In the genomic region with DNA sequence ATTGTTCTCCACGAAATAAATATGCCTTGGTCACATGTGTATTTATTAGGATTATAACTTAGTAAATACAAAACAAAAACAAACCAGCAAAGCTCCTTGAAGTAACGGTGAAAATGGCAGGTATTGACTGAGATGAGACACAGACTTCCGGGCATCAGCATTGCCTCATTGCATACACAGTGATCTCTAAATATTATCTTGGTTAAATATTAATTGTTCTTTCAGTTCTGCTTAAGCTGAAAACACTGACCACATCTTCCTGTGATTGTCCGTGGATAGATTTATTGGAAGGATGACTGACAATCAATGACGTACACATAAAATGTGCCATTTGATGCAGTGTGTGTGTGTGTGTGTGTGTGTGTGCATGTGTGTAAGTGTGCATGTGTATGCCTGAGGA, we compare ENCODE assay signal across 15 mouse cellular contexts.
"Had no signal": no experiment of that assay in that cellular context is flagged by ENCODE, and none has a peak within 500 bp of the region (broad histone marks: within the 10 kb centered on the region; RNA-seq: fewer than 3 reads in every experiment).

No protein-coding gene starts in this region.

- H3K4me3 ChIP-seq: neural tube, embryonic 13.5 days; neural tube, embryonic 15.5 days; stomach, embryonic 15.5 days had no signal

- H3K27me3 ChIP-seq: neural tube, embryonic 13.5 days; neural tube, embryonic 15.5 days; stomach, embryonic 15.5 days had no signal

- DNase-seq: retina, postnatal 1 day; right cerebral cortex, adult 18-20 months; right cerebral cortex, postnatal 14 days; right cerebral cortex, postnatal 25 days; right cerebral cortex, postnatal 4 days; thymus, adult 18-20 months; thymus, adult 2 months; thymus, postnatal 14 days; thymus, postnatal 25 days; thymus, postnatal 36 days; thymus, postnatal 4 days had no signal

- H3K9me3 ChIP-seq: neural tube, embryonic 13.5 days; neural tube, embryonic 15.5 days; stomach, embryonic 15.5 days had no signal

- H3K27ac ChIP-seq: neural tube, embryonic 13.5 days; neural tube, embryonic 15.5 days; stomach, embryonic 15.5 days; stomach, postnatal 0 days had no signal

- H3K4me1 ChIP-seq: neural tube, embryonic 13.5 days; stomach, embryonic 15.5 days had no signal

- H3K36me3 ChIP-seq: neural tube, embryonic 13.5 days; neural tube, embryonic 15.5 days; stomach, embryonic 15.5 days had no signal

- H3K9ac ChIP-seq: neural tube, embryonic 13.5 days; neural tube, embryonic 15.5 days; stomach, embryonic 15.5 days had no signal

- H3K4me2 ChIP-seq: neural tube, embryonic 13.5 days; neural tube, embryonic 15.5 days; stomach, embryonic 15.5 days had no signal
